Mouse (Mus musculus) hindbrain, embryonic 14.5 days (tissue): Measurements from ENCODE around the gene Gm5580. TPM values are rescaled to one million over a fixed set of nuclear protein-coding genes. Genes with fewer than 3 reads are reported as not detected.
"Not testable (repeated sequence)": the region's sequence is repeated elsewhere in the genome, so short reads cannot be mapped to it uniquely, and the experiment has no call there.

Source experiments
- ATAC-seq: fragments of 200-750 bp; cut with Nextera tagmentation; 2 replicates; pipeline ENCODE4 v1.8.0; 2017; ENCODE audit warnings: moderate number of reproducible peaks, mild to moderate bottlenecking, moderate TSS enrichment, moderate library complexity; ENCODE audit not compliant: low FRiP score
- DNase-seq: peaks from one replicate; pipeline ENCODE4 v3.0.0-alpha.2; 2015; ENCODE audit warnings: low spot score
- H3K27ac ChIP-seq: fragments of 300-500 bp; sonication (generic); 2 replicates; pipeline ENCODE4 v1.5.1; 2014; ENCODE audit warnings: mild to moderate bottlenecking, moderate library complexity
- H3K27me3 ChIP-seq: fragments of 300-500 bp; sonication (generic); 2 replicates; pipeline ENCODE4 v1.6.1; 2014; ENCODE audit warnings: mild to moderate bottlenecking, low read length, mixed read lengths; ENCODE audit not compliant: control insufficient read depth, insufficient read depth
- H3K36me3 ChIP-seq: fragments of 300-500 bp; sonication (generic); replicated peaks from 2 replicates; pipeline ENCODE4 v1.6.1; 2014; ENCODE audit not compliant: control insufficient read depth, insufficient read depth
- H3K4me1 ChIP-seq: fragments of 300-500 bp; sonication (generic); replicated peaks from 2 replicates; pipeline ENCODE4 v1.6.1; 2014; ENCODE audit warnings: antibody characterized with exemption, low read length, mixed read lengths; ENCODE audit not compliant: control insufficient read depth, insufficient read depth
- H3K4me2 ChIP-seq: fragments of 300-500 bp; sonication (generic); replicated peaks from 2 replicates; pipeline ENCODE4 v1.6.1; 2014; ENCODE audit warnings: mild to moderate bottlenecking, moderate library complexity
- H3K4me3 ChIP-seq: fragments of 300-500 bp; sonication (generic); replicated peaks from 2 replicates; pipeline ENCODE4 v1.5.1; 2014; ENCODE audit warnings: mild to moderate bottlenecking, low read length
- H3K9ac ChIP-seq: fragments of 300-500 bp; sonication (generic); 2 replicates; pipeline ENCODE4 v1.6.1; 2014
- H3K9me3 ChIP-seq: fragments of 300-500 bp; sonication (generic); 2 replicates; pipeline ENCODE4 v1.6.1; 2016; ENCODE audit warnings: low read length; ENCODE audit not compliant: control insufficient read depth
- polyA plus RNA-seq: library from polyadenylated mRNA; unstranded; fragments of >200 nt; fragmentation: Nextera tagmentation; extraction: Ambion mirVana; gene quantifications from 2 replicates; pipeline ENCODE4 v1.2.1, GENCODE M21; 2014

The Gm5580 gene
- polyA plus RNA-seq, 1 experiment from 2014 or later = 0.29 TPM

GRCm38 (mm10) chr6:116600969-116601368, 50.0 kb downstream of the Gm5580 start:
- H3K9me3 ChIP-seq, H3K4me1 ChIP-seq, H3K9ac ChIP-seq, ATAC-seq, DNase-seq, H3K27me3 ChIP-seq, H3K4me2 ChIP-seq, H3K27ac ChIP-seq, H3K36me3 ChIP-seq, H3K4me3 ChIP-seq: not testable (repeated sequence)

Other genes starting within 250 kb of the Gm5580 start
- gene March8, start 213.1 kb upstream of the Gm5580 start, polyA plus RNA-seq = 69.4 and 74.3 TPM in 2 replicates
- gene Alox5, start 90.0 kb upstream of the Gm5580 start, polyA plus RNA-seq = 0.31 and 0.80 TPM in 2 replicates
- gene Olfr211, start 62.0 kb upstream of the Gm5580 start, polyA plus RNA-seq = not detected in 2 replicates
- not detected in 2 replicates for gene Olfr212, start 44.6 kb upstream of the Gm5580 start, polyA plus RNA-seq
- gene Olfr213, start 12.7 kb upstream of the Gm5580 start, polyA plus RNA-seq = not detected in 2 replicates
- not detected in 2 replicates for gene Olfr214, start 3.1 kb downstream of the Gm5580 start, polyA plus RNA-seq
- gene Olfr215, start 33.1 kb downstream of the Gm5580 start, polyA plus RNA-seq = not detected in 2 replicates
- 138 and 146 TPM in 2 replicates for gene Zfp422, start 77.9 kb downstream of the Gm5580 start, polyA plus RNA-seq
- gene Depp1, start 99.5 kb downstream of the Gm5580 start, polyA plus RNA-seq = 8.2 and 8.7 TPM in 2 replicates
- 30.3 and 33.1 TPM in 2 replicates for gene Rassf4, start 122.8 kb downstream of the Gm5580 start, polyA plus RNA-seq
- gene Tmem72, start 165.8 kb downstream of the Gm5580 start, polyA plus RNA-seq = 1.5 and 3.1 TPM in 2 replicates